Mouse (Mus musculus) ES-E14 (cell line): ENCODE measurements around the gene Rtn4.

Experiments
- CHD2 ChIP-seq: IDR thresholded peaks from 2 replicates; pipeline ENCODE4 v1.6.1; 2014; ENCODE audit warnings: mild to moderate bottlenecking, low read depth, low read length, inconsistent platforms
- MAFK ChIP-seq: IDR thresholded peaks from 2 replicates; pipeline ENCODE4 v1.6.1; 2014; ENCODE audit warnings: mild to moderate bottlenecking, low read depth, low read length, inconsistent platforms; ENCODE audit not compliant: insufficient read depth
- ZC3H11A ChIP-seq: IDR thresholded peaks from 2 replicates; pipeline ENCODE4 v1.6.1; 2012; ENCODE audit warnings: low read depth, mild to moderate bottlenecking, inconsistent platforms, low read length, borderline replicate concordance
- ZNF384 ChIP-seq: IDR thresholded peaks from 2 replicates; pipeline ENCODE4 v1.6.1; 2012; ENCODE audit warnings: low read depth, low read length, inconsistent platforms

GRCm38 (mm10) chr11:29694754-29695153, 2.0 kb downstream of the Rtn4 start:
- TF ChIP-seq ZNF384 (no peak), ZC3H11A (no peak), MAFK (no peak), CHD2 (no peak)
